Mouse (Mus musculus): ENCODE results near the gene Ripor1. TPM values are rescaled to one million over a fixed set of nuclear protein-coding genes. Genes with fewer than 3 reads are reported as not detected.
"Not testable (repeated sequence)": the region's sequence is repeated elsewhere in the genome, so short reads cannot be mapped to it uniquely, and the experiment has no call there.

Gene Ripor1
- total and polyA plus RNA-seq, 3 experiments, result 0.24 to 7.2 (median 1.7) TPM

DNA sequence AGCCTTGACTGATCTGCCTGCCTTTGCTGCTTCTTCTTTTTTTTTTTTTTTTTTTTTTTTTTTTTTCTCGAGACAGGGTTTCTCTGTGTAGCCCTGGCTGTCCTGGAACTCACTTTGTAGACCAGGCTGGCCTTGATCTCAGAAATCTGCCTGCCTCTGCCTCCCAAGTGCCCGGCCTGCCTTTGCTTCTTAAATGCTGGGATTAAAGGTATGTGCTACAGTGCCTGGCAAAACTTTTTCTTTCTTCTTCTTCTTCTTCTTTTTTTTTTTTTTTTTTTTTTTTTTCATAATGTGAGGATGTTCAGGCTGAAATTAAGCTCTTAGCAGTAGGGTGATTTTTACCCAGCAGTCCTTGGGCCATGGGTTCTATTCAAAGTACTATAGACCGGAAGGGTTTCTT is 2.5 kb upstream of the Ripor1 start:
- H3K79me2 ChIP-seq (replicated peaks; ENCODE audit: control insufficient read depth, extremely low read depth, insufficient read depth, poor library complexity, severe bottlenecking); H3K36me3 ChIP-seq (replicated peaks in 1 of 2; ENCODE audit: control insufficient read depth in 1 of 2, insufficient read depth in 1 of 2, low read length in 1 of 2); H3K9ac ChIP-seq (ENCODE audit: insufficient read depth, low read depth); DNase-seq (ENCODE audit: extremely low read depth); H3K4me3 ChIP-seq (replicated peaks in 1 of 3; ENCODE audit: low read depth in 2 of 3, low read length in 2 of 3, poor library complexity in 1 of 3); dilution Hi-C loops (cut with MboI; ENCODE audit: extremely low pct_ligation_motif_present, extremely low pct_unique_long_range_greater_than_20kb, low sequenced_read_pairs); H3K4me2 ChIP-seq (ENCODE audit: insufficient read depth, low read depth, poor library complexity, severe bottlenecking); H3K27me3 ChIP-seq (replicated peaks); in situ Hi-C loops (cut with MboI; ENCODE audit: low pct_ligation_motif_present, low pct_unique_long_range_greater_than_20kb, low sequenced_read_pairs); H3K27ac ChIP-seq (ENCODE audit: insufficient read depth, low read depth); H3K9me3 ChIP-seq (replicated peaks; ENCODE audit: low read length): not testable (repeated sequence)
- peak; percentile 47; the same call in 1 of the 2 replicates for TF ChIP-seq ZNF384 (IDR thresholded peaks at IDR 0.05; ENCODE audit: low read depth, low read length)
- H3K4me1 ChIP-seq (ENCODE audit: control insufficient read depth in 1 of 2, insufficient read depth in 2 of 2), result peaks cover 4 to 24% of the 10 kb centered on the region in 2 experiments

DNA sequence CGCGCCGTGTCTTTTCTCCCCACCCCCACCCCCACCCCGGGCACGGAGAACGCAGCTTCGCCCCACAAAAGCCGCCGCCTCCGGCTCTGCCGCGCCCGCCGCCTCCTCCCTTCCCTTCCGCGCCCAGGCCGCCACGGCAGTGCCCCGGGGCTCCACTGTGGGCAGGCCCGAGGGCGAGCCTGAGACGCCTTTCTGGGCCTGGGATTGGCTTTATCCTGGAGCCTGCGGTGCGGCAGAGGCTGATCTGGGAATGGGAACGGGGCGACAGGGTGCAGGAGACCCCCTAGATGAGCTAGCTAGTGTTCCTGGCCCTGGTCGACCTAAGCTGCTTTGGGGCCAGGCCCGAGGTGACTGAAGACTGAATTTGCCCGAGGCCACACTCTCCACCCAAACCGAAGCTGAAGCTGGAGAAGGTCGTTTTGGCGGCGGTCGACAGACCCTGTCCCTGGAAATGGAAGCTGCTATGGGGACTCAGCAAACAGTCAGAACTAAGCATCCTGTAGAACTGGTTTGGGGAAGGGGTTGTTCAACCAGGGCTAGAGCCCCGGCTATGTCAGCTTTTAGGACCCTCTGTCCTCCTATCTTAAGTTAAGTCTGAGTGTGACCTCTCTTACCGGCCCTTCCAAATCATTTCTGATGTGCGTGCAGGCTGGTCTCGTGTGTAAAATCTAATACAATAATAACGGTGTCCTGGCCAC is 585 bp downstream of the Ripor1 start:
- peak overlapping the region; percentile 73 for H3K9ac ChIP-seq (ENCODE audit: insufficient read depth, low read depth)
- TF ChIP-seq MAX (IDR thresholded peaks at IDR 0.05; ENCODE audit: low read length) (peak; percentile 2; the same call in 1 of the 2 replicates), ZMIZ1 (IDR thresholded peaks at IDR 0.05; ENCODE audit: low read depth, low read length) (0 out of 2 replicates have a peak, but pooled peaks have one; percentile 2), IRF4 (IDR thresholded peaks at IDR 0.05; ENCODE audit: low read depth, low read length) (no peak)
- peaks cover 7 to 36% of the 10 kb centered on the region in 2 experiments for H3K4me1 ChIP-seq (ENCODE audit: control insufficient read depth in 1 of 2, insufficient read depth in 2 of 2)
- peaks cover 0 to 4% of the 10 kb centered on the region in 2 experiments for H3K36me3 ChIP-seq (replicated peaks in 1 of 2; ENCODE audit: control insufficient read depth in 1 of 2, insufficient read depth in 1 of 2, low read length in 1 of 2)
- H3K9me3 ChIP-seq (replicated peaks; ENCODE audit: low read length), result no peaks in the 10 kb centered on the region
- no peaks in the 10 kb centered on the region for H3K79me2 ChIP-seq (replicated peaks; ENCODE audit: control insufficient read depth, extremely low read depth, insufficient read depth, poor library complexity, severe bottlenecking)
- in situ Hi-C loops (cut with MboI; ENCODE audit: low pct_ligation_motif_present, low pct_unique_long_range_greater_than_20kb, low sequenced_read_pairs), result no loop called here
- peak overlapping the region; percentile 93 for H3K4me2 ChIP-seq (ENCODE audit: insufficient read depth, low read depth, poor library complexity, severe bottlenecking)
- peaks cover 5% of the 10 kb centered on the region for H3K27me3 ChIP-seq (replicated peaks)
- H3K27ac ChIP-seq (ENCODE audit: insufficient read depth, low read depth), result no peak overlapping the region; the same call in 1 of the 2 replicates
- peak overlapping the region; percentile 70 to 79 (median 71) for H3K4me3 ChIP-seq (replicated peaks in 1 of 3; ENCODE audit: low read depth in 2 of 3, low read length in 2 of 3, poor library complexity in 1 of 3)
- DNase-seq (ENCODE audit: extremely low read depth), result no peak
- dilution Hi-C loops (cut with MboI; ENCODE audit: extremely low pct_ligation_motif_present, extremely low pct_unique_long_range_greater_than_20kb, low sequenced_read_pairs), result no loop called here

DNA sequence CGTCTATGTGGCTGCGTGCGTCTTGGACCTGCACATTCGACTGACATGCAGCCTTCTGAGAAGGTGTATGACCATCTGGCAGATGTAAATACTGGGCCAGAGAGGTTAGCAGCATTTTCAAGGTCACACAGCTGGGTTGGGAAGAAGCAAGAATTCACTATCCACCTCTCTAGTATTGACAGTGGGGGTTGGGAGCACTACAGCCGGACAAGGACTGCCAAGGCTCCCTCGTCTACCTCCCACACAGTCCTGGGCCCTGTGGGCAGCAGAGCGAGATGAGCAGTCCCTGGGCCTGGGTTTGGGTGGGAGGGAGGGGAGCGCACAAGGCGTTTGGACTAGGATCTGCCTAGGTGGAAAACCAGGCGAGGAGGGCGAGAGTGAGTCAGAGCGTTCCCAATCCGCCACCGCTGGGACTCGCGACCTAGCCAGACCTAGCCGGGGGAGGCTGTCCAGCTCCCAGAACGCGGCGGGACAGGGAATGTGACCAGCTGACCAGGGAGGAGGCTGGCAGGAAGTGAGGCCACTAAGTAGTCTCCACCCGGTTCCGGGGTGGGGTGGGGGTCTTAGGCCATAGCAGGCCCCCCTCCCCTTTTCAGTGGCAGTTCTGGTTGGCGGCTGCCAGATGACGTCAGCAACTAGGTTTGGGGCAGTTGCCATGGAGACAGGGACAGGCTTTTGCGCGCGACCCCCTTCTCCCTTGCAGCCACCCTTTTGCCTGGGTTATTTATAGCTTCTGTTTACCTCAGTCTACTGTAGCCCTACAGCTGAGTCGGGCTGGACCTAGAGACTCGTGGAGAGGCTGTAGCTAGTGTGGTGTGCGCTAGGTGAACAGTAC is 1.4 kb downstream of the Ripor1 start:
- Histone ChIP-seq H3K9me3 (replicated peaks; ENCODE audit: low read length) (no peaks in the 10 kb centered on the region), H3K9ac (ENCODE audit: insufficient read depth, low read depth) (peak overlapping the region; percentile 73; the same call in 1 of the 2 replicates), H3K27me3 (replicated peaks) (peaks cover 5% of the 10 kb centered on the region), H3K27ac (ENCODE audit: insufficient read depth, low read depth) (no peak overlapping the region), H3K79me2 (replicated peaks; ENCODE audit: control insufficient read depth, extremely low read depth, insufficient read depth, poor library complexity, severe bottlenecking) (no peaks in the 10 kb centered on the region), H3K4me3 (replicated peaks in 1 of 3; ENCODE audit: low read depth in 2 of 3, low read length in 2 of 3, poor library complexity in 1 of 3) (peak overlapping the region; percentile 70 to 79 (median 71)), H3K36me3 (replicated peaks in 1 of 2; ENCODE audit: control insufficient read depth in 1 of 2, insufficient read depth in 1 of 2, low read length in 1 of 2) (peaks cover 0 to 4% of the 10 kb centered on the region in 2 experiments), H3K4me2 (ENCODE audit: insufficient read depth, low read depth, poor library complexity, severe bottlenecking) (peak overlapping the region; percentile 93), H3K4me1 (ENCODE audit: control insufficient read depth in 1 of 2, insufficient read depth in 2 of 2) (peaks cover 7 to 36% of the 10 kb centered on the region in 2 experiments)
- dilution Hi-C loops (cut with MboI; ENCODE audit: extremely low pct_ligation_motif_present, extremely low pct_unique_long_range_greater_than_20kb, low sequenced_read_pairs) (no loop called here), in situ Hi-C loops (cut with MboI; ENCODE audit: low pct_ligation_motif_present, low pct_unique_long_range_greater_than_20kb, low sequenced_read_pairs) (no loop called here)
- DNase-seq (ENCODE audit: extremely low read depth), result no peak
- TF ChIP-seq MAZ (IDR thresholded peaks at IDR 0.05; ENCODE audit: low read depth, low read length) (0 out of 2 replicates have a peak, but pooled peaks have one; percentile 29), MEF2A (IDR thresholded peaks at IDR 0.05; ENCODE audit: borderline replicate concordance, low read depth, low read length) (peak; percentile 59; the same call in 1 of the 2 replicates), RCOR1 (conservative IDR thresholded peaks at IDR 0.05; ENCODE audit: low read depth, low read length) (no peak), CHD2 (IDR thresholded peaks at IDR 0.05; ENCODE audit: low read length) (0 out of 2 replicates have a peak, but pooled peaks have one; percentile 21), ETS1 (conservative IDR thresholded peaks at IDR 0.05; ENCODE audit: low read depth, low read length) (no peak), MYC (IDR thresholded peaks at IDR 0.05; ENCODE audit: low read depth, low read length) (no peak), SIN3A (IDR thresholded peaks at IDR 0.05; ENCODE audit: low read length) (peak; percentile 56), ZC3H11A (IDR thresholded peaks at IDR 0.05; ENCODE audit: low read depth, low read length) (no peak), ELF1 (IDR thresholded peaks at IDR 0.05; ENCODE audit: low read depth, low read length) (peak; percentile 48; the same call in 1 of the 2 replicates), CHD1 (IDR thresholded peaks at IDR 0.05; ENCODE audit: low read depth, low read length) (no peak), MXI1 (IDR thresholded peaks at IDR 0.05; ENCODE audit: low read depth, low read length) (peak; percentile 78)

Measured in CH12.LX (cell line).